Mouse (Mus musculus) G1E (cell line): ENCODE data around the gene Trim27.

ENCODE experiments used
- CTCF ChIP-seq: IDR thresholded peaks from 2 replicates; pipeline ENCODE4 v1.5.1; 2012; ENCODE audit warnings: low read depth, low read length, inconsistent platforms, mixed read lengths
- GATA1 ChIP-seq: IDR thresholded peaks from 2 replicates; pipeline ENCODE4 v1.6.1; 2012; ENCODE audit warnings: borderline replicate concordance, low read length, inconsistent platforms, mixed read lengths

DNA sequence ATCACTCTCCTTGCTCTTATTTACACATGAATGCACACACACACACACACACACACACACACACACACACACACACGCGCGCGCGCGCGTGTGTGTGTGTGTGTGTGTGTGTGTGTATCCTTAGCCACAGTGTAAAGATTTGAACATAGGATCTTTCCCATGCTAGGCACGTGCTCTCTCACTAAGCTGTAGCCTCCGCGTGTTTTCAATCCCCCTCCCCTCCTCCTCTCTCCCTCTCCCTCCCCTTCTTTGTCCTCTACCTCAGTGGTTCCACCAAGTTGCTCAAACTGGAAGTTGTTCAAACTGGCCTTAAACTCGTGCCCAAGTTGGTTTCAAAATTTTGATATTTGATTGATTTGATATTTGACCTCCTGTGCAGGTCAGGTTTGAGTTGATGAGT, 2.5 kb upstream of the Trim27 start:
- TF ChIP-seq GATA1 (no peak), CTCF (no peak)
